Mouse (Mus musculus) gastrocnemius, postnatal 10 days (tissue): ENCODE measurements at regions not wholly inside any gene's neighbourhood (a gene's known extent, or its start where the extent isn't known, plus 50 kb on each side); places are given as distances from the start of the nearest gene placed in this dataset.
A peak's percentile ranks its signal among the peaks of the same experiment; 100 is the strongest.

Experiments
- DNase-seq: peaks from one replicate; pipeline ENCODE4 v3.0.0; 2021; ENCODE audit warnings: mixed read lengths

- DNase-seq: no peak
Measured at GRCm38 (mm10) chr14:72942571-72942970, 106.3 kb downstream of the Cysltr2 start.

GRCm38 (mm10) chr14:72939067-72939393 is 109.9 kb downstream of the Cysltr2 start:
- no peak for DNase-seq

GRCm38 (mm10) chr14:72938382-72939066 is 110.4 kb downstream of the Cysltr2 start:
- no peak for DNase-seq

- no peak for DNase-seq
Measured at GRCm38 (mm10) chr14:72933598-72933997, 115.3 kb downstream of the Cysltr2 start.

- peak; percentile 4 for DNase-seq
Measured at GRCm38 (mm10) chr14:72932296-72932695, 116.6 kb downstream of the Cysltr2 start.

- DNase-seq: no peak
Measured at GRCm38 (mm10) chr14:72901171-72901926, 147.6 kb downstream of the Cysltr2 start.

GRCm38 (mm10) chr14:72899630-72900029 is 149.3 kb downstream of the Cysltr2 start:
- no peak for DNase-seq

GRCm38 (mm10) chr14:72892316-72892715 is 156.6 kb downstream of the Cysltr2 start:
- no peak for DNase-seq

- DNase-seq: no peak
Measured at GRCm38 (mm10) chr14:72889663-72890062, 159.3 kb downstream of the Cysltr2 start.

- DNase-seq: no peak
Measured at GRCm38 (mm10) chr14:72887470-72888071, 161.3 kb downstream of the Cysltr2 start.

- DNase-seq: no peak
Measured at GRCm38 (mm10) chr14:72886935-72887369, 162.0 kb downstream of the Cysltr2 start.

- DNase-seq: no peak
Measured at GRCm38 (mm10) chr14:72885824-72886223, 163.1 kb downstream of the Cysltr2 start.

- DNase-seq: no peak
Measured at GRCm38 (mm10) chr14:72884561-72884960, 164.4 kb downstream of the Cysltr2 start.

- DNase-seq: no peak
Measured at GRCm38 (mm10) chr14:72877132-72877531, 167.3 kb upstream of the Fndc3a start.

GRCm38 (mm10) chr14:72873494-72873893 is 163.7 kb upstream of the Fndc3a start:
- DNase-seq: no peak

GRCm38 (mm10) chr14:72869188-72869749 is 159.5 kb upstream of the Fndc3a start:
- DNase-seq: no peak

- DNase-seq: no peak
Measured at GRCm38 (mm10) chr14:72866896-72867295, 157.1 kb upstream of the Fndc3a start.

- DNase-seq: no peak
Measured at GRCm38 (mm10) chr14:72865531-72865930, 155.7 kb upstream of the Fndc3a start.

- no peak for DNase-seq
Measured at GRCm38 (mm10) chr14:72864792-72865191, 155.0 kb upstream of the Fndc3a start.

GRCm38 (mm10) chr14:72864130-72864529 is 154.3 kb upstream of the Fndc3a start:
- DNase-seq: no peak

- no peak for DNase-seq
Measured at GRCm38 (mm10) chr14:72862806-72863526, 153.2 kb upstream of the Fndc3a start.

- no peak for DNase-seq
Measured at GRCm38 (mm10) chr14:72854226-72854625, 144.4 kb upstream of the Fndc3a start.
